Mouse (Mus musculus) liver, postnatal 0 days (tissue): ENCODE results near the gene Pde1c.

ENCODE experiments used
- CTCF ChIP-seq: sonication (generic); IDR thresholded peaks from 2 replicates; pipeline ENCODE4 v1.5.1; 2016; ENCODE audit warnings: antibody characterized with exemption, low read depth
- EP300 ChIP-seq: IDR thresholded peaks from 2 replicates; pipeline ENCODE4 v1.6.1; 2016; ENCODE audit warnings: antibody characterized with exemption, low read depth, mild to moderate bottlenecking

DNA sequence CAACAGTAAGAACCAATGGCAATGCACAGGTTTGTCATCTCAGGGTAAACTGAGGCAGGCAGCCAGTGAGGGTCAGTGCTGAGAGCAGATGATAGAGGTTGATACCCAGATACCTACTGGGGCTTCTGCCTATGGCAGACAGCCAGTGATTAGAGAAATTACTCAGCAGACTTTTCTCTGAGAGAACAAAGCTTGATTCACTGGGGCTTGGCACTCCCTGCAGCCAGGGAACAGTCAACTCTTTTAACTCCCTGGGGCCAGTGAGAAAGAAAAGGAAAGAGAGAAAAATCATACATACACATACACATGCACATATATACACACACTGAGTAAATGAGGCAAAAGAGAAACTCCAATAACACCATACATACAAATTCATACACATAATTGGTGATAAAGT lies 505.2 kb downstream of the Pde1c start:
- TF ChIP-seq CTCF (no peak), EP300 (no peak)
